Mouse (Mus musculus) thymus, adult 2 months (tissue): ENCODE measurements around the gene Brf1.

Source experiments
- CTCF ChIP-seq: fragments of 200-500 bp; IDR thresholded peaks from 2 replicates; pipeline ENCODE4 v1.5.1; 2012; ENCODE audit warnings: mild to moderate bottlenecking, control low read depth, low read length, moderate library complexity, borderline replicate concordance; ENCODE audit not compliant: control insufficient read depth, poor library complexity, insufficient read depth; ENCODE audit errors: extremely low read depth
- POLR2A ChIP-seq: fragments of 200-500 bp; IDR thresholded peaks from 2 replicates; pipeline ENCODE4 v1.6.1; 2012; ENCODE audit warnings: mild to moderate bottlenecking, low read length, control low read depth, moderate library complexity; ENCODE audit not compliant: control insufficient read depth, poor library complexity, insufficient read depth; ENCODE audit errors: extremely low read depth

DNA sequence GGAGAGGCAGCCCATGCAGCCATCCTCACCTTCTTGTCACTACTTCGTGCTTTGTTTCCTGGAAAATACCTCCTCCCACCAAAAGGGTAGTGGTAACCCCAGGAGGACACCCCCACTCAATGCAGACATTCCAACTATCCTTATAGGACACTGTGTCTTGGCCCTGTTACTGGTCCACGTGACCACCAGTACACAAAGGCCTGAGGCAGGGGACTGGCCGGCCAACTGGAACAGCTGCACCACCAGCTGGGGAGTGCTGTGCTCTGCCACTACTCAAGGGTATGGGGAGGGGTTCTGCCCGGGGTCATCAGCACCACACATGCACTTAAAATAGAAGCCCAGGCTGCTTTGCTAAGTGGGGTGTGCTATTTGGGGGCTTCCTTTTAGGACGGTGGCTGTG, 27.6 kb upstream of the Brf1 start:
- TF ChIP-seq CTCF, result no peak
- TF ChIP-seq POLR2A, result no peak
